Mouse (Mus musculus): ENCODE measurements at regions not wholly inside any gene's neighbourhood (a gene's known extent, or its start where the extent isn't known, plus 50 kb on each side); places are given as distances from the start of the nearest gene placed in this dataset.

DNA sequence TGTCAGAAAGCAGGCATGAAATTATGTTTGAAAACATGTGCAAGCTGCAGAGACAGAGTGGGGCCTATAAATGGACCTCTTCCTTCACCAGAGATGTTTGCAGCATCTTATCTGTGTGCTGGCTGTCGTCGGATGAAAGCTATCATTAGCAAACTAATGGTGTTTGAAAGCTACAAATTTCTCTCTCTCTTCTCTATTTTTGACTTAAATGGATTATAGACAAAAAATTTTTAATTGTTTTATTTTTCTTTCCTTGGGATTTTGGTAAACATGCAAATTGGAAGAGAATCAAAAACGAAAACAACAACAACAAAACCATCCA, 236.9 kb upstream of the Npvf start:
- DNase-seq (ENCODE audit: extremely low spot score in 1 of 2, low spot score in 1 of 2) = no peak

- DNase-seq (ENCODE audit: extremely low spot score in 1 of 2, low spot score in 1 of 2) = no peak
Measured at GRCm38 (mm10) chr6:50898792-50899191, 244.6 kb upstream of the Npvf start.

DNA sequence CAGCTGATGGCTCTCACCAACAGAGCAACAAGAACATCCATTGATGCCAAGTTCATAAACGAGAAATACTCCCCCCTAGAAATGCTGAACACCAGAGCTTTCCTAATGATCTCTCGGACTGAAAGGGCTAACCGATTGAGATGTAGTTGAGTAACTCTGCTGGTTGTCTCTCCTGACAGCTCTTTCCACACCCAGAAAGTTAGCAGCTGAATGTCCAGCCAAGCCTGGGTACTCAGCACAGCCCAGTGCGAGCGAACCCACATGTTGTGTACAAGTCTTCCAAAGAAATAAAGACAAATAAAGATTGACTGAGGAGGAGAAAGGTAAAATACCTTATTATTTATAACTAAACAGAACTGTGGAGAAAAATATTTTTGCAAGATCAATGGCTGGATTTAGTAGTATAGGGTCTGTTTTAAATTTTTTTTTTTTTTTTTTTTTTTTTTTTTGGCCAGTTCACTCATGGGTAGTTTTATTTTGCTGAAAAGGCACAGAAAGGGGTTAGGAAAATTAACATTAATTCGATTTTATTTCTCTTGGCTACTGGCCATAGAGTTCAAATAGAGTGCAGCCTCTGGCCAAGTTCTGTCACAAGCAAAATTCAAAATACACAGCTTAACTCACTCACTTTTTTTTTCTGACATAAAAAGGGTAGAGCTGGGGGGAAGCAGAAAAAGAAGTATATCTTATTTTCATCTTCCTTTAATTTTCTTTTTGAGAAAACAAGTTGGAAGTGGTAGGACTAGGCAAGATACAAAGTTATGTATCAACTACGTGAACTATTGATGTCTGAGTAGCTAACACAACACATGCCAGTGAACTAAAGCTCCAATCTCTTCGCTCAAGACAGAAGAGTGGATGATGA, 261.2 kb upstream of the Npvf start:
- DNase-seq (ENCODE audit: extremely low spot score in 1 of 2, low spot score in 1 of 2) = no peak

DNA sequence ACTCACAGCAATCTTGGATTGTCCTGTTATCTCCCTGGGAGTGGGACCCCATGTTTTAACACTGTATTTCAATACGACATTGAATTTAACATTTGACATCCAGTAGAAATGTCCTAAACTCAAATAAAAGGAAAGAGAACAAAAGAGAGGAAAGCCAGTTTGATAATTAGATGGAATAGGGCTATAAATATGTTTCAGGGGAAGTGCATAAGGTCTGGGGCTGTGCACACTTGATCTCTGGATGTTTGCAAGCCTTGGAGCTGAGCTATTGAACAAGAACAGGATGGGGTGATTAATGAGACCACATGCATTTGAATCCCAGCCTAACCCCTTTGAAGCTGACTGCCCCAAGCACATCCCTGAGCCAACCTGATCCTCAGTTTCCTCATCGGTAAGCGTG, 264.0 kb upstream of the Npvf start:
- no peak for DNase-seq (ENCODE audit: extremely low spot score in 1 of 2, low spot score in 1 of 2)

DNA sequence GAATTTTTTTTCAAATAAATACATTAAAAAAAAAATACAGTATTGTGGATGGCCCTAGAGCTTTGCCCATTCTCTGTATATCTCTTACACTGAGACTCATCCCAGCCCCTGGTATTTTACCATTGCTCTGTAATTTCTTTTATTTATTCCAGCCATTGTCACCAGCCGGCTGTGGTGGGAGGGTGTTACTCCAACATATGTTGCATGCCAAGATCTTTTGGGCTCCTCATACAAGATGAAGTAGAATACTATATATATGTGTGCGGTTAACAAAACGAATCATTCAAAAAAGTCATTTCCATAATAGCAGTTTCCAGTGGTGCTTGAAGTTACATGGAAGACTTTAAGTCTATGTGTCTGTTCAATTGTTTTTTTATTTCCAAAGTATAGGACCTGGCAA, 268.0 kb upstream of the Npvf start:
- peak in 1 of 2 experiments; percentile 63 for DNase-seq (ENCODE audit: extremely low spot score in 1 of 2, low spot score in 1 of 2)

GRCm38 (mm10) chr6:50924571-50924970, 270.3 kb upstream of the Npvf start:
- DNase-seq (ENCODE audit: extremely low spot score in 1 of 2, low spot score in 1 of 2) = no peak

DNA sequence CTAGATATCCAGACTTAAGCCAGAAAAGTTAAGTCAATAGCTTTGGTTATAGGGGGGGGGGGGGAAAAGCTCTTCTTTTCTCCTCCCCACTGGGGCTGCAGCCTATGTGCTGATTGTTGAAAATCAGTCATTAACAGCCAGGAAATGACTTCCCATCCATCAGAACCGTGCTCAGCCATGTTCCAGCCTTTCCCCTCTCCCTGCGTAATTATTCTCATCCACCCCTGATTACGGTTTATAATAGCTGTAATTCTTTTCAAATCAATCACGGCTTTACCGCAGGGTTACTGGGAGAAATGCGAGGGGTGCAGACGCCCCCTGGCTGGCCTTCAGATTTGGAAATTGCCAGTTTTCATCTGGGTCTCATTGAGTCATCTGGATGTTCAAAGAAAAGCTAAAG, 270.8 kb upstream of the Npvf start:
- DNase-seq (ENCODE audit: extremely low spot score in 1 of 2, low spot score in 1 of 2) = no peak

- no peak for DNase-seq (ENCODE audit: extremely low spot score in 1 of 2, low spot score in 1 of 2)
Measured at GRCm38 (mm10) chr6:50926313-50926712, 272.1 kb upstream of the Npvf start.

GRCm38 (mm10) chr6:50929503-50929902, 275.3 kb upstream of the Npvf start:
- DNase-seq (ENCODE audit: extremely low spot score in 1 of 2, low spot score in 1 of 2) = no peak

GRCm38 (mm10) chr6:50933510-50933909, 279.3 kb upstream of the Npvf start:
- no peak for DNase-seq (ENCODE audit: extremely low spot score in 1 of 2, low spot score in 1 of 2)

DNA sequence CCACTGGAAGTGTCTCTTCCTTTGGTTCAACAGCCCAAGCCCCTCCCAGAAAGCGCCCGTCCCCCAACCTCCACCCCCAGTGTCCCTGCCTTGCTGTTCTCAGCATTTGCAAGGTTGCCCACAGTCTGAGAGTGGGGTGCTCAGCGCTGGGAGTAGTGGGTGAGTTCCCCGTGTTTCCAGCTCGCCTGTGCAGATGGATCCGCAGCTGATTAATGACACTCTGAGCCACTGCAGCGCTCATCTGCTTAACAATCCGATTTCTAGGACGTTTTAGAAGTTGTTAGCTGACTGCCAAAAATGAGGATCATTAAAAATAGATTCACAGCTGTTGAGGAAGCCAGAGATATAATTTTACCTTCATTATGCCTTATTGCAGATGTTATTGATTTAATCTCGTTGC, 280.0 kb upstream of the Npvf start:
- peak; percentile 13 to 44 for DNase-seq (ENCODE audit: extremely low spot score in 1 of 2, low spot score in 1 of 2)

GRCm38 (mm10) chr6:50936306-50936705, 282.1 kb upstream of the Npvf start:
- no peak for DNase-seq (ENCODE audit: extremely low spot score in 1 of 2, low spot score in 1 of 2)

DNA sequence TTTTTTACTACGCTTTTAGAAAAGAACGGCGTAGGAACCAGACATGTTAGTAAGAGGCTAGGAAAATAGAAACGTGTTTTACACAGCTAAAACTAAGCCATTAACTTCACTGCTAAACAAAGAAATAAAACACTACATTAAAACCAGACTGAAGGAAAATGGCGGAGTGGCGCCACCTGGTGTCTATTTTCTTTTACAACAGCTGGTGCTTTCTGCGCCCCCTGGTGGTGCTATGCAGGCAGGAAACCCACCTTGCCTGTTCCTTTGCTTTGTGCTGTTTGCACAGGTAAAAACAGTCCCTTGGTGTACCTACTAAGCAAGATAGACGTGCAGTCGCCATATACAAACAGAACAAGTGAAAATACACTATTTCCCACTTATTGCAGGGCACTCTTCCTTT, 282.9 kb upstream of the Npvf start:
- peak in 1 of 2 experiments; percentile 88 for DNase-seq (ENCODE audit: extremely low spot score in 1 of 2, low spot score in 1 of 2)

DNA sequence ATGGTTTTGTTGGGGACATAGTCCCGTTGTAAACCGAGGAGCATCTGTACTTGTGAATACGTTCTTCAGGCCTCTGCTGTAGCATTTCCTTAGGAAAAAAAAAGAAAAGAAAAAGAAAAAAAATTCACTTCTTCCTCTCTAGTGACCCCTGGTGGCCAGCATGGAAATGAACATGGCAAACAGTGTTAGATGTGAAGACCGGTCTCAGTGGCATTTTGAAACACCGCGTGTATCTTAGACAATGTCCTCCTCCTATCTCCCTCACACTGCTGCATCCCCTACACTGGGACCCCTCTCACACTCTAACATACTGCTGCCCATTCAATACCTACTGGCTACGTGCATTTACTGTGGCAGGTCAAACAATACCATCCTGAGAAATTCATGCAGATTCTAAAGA, 284.6 kb upstream of the Npvf start:
- peak in 1 of 2 experiments; percentile 49 for DNase-seq (ENCODE audit: extremely low spot score in 1 of 2, low spot score in 1 of 2)

DNA sequence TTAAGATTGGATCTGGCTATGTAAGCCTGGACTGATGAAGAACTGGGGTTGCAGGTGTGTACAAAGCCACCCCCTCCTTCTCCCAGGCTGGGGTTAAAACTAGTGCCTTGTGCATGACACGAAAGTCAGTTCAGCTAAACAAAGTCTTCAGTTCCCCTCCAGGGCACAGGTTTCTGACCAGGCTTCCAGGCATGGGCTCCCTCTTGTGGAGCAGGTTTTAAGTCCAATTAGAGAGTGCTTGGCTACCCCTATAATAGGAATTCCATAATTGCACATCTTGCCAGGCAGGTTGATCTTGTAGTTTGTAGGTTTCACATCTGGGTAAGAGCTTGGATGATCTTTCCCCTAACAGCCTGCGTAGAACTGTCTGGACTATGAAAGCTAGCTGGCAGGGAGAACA, 285.2 kb upstream of the Npvf start:
- no peak for DNase-seq (ENCODE audit: extremely low spot score in 1 of 2, low spot score in 1 of 2)

- no peak for DNase-seq (ENCODE audit: extremely low spot score in 1 of 2, low spot score in 1 of 2)
Measured at GRCm38 (mm10) chr6:50940118-50940517, 285.9 kb upstream of the Npvf start.

GRCm38 (mm10) chr6:50940641-50941398, 286.6 kb upstream of the Npvf start:
- DNase-seq (ENCODE audit: extremely low spot score in 1 of 2, low spot score in 1 of 2) = no peak

GRCm38 (mm10) chr6:50942696-50943095, 288.5 kb upstream of the Npvf start:
- DNase-seq (ENCODE audit: extremely low spot score in 1 of 2, low spot score in 1 of 2) = no peak

DNA sequence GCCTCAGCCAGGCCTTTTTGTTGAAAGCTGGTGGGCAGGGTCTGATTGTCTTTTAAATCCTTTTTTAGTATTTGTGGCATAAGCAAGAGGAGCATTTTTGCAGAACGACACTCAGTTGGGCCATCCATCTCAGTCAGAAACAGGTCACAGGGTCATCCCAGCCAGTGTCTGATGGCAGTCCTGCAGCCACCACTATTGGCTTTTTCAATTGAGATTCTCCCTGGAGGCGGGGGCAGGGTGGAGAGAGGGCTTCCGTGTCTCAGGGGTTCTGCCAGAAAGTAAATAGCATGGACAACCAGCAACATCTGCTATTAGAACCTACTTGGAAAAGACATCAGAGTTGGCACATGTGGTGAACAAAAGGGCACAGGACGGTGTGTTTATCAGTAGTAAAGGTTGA, 293.8 kb upstream of the Npvf start:
- DNase-seq (ENCODE audit: extremely low spot score in 1 of 2, low spot score in 1 of 2) = no peak

- DNase-seq (ENCODE audit: extremely low spot score in 1 of 2, low spot score in 1 of 2) = no peak
Measured at GRCm38 (mm10) chr6:50949361-50949760, 295.1 kb upstream of the Npvf start.

DNA sequence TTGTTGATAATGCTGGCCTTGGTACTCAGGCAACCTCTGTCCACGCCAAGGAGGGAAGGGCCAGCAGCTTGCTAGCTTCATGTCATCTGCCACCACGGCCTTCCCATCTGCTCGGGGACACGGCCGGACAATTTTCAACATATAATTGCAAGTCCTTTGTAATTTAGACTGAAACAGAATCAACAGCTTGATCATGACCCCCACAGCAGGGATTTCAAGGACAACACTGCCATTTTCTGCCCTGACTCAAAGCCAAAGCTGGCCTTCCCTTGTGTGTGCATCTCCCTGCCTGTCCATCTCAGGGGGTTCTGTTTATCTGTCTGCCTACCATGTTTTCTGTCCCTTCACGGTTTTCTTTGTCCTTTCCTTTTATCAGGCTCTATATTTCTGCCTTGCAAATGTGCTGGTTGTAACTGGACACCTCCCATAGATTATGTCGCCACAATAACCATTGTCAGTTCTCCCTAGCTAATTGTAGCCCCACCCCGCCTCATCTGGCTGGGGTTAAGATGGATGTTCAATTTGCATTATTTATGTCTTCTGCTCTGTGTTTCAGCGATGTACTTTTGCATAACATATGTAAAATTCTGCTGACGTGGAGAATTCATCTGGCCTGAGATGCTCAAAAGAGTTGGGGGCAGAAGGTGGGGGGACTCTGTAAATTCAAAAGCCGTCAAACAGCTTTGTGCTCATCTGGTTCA, 295.8 kb upstream of the Npvf start:
- DNase-seq (ENCODE audit: extremely low spot score in 1 of 2, low spot score in 1 of 2) = no peak
